Mouse (Mus musculus) lung, postnatal 0 days (tissue): ENCODE data around the gene Ly6g6e. TPM values are rescaled to one million over a fixed set of nuclear protein-coding genes. Genes with fewer than 3 reads are reported as not detected.

Source experiments
- ATAC-seq: fragments of 200-750 bp; cut with Nextera tagmentation; 2 replicates; pipeline ENCODE4 v1.8.0; 2017; ENCODE audit warnings: moderate library complexity
- DNase-seq: peaks from one replicate; pipeline ENCODE4 v3.0.0-alpha.2; 2016; ENCODE audit warnings: low spot score
- H3K27ac ChIP-seq: fragments of 300-500 bp; sonication (generic); 2 replicates; pipeline ENCODE4 v1.5.1; 2014; ENCODE audit warnings: antibody characterized with exemption, mild to moderate bottlenecking, low read length, mixed read lengths
- H3K27me3 ChIP-seq: fragments of 300-500 bp; sonication (generic); replicated peaks from 2 replicates; pipeline ENCODE4 v1.6.1; 2014; ENCODE audit warnings: low read length, mixed read lengths; ENCODE audit not compliant: insufficient read depth
- H3K36me3 ChIP-seq: fragments of 300-500 bp; sonication (generic); 2 replicates; pipeline ENCODE4 v1.6.1; 2014; ENCODE audit warnings: low read length, mixed read lengths; ENCODE audit not compliant: insufficient read depth
- H3K4me1 ChIP-seq: fragments of 300-500 bp; sonication (generic); 2 replicates; pipeline ENCODE4 v1.6.1; 2014; ENCODE audit warnings: antibody characterized with exemption, low read depth, low read length, mixed read lengths; ENCODE audit not compliant: insufficient read depth
- H3K4me2 ChIP-seq: fragments of 300-500 bp; sonication (generic); replicated peaks from 2 replicates; pipeline ENCODE4 v1.6.1; 2014; ENCODE audit warnings: low read depth, mild to moderate bottlenecking, low read length, moderate library complexity, mixed read lengths
- H3K4me3 ChIP-seq: fragments of 300-500 bp; sonication (generic); 2 replicates; pipeline ENCODE4 v1.5.1; 2014; ENCODE audit warnings: low read depth, low read length
- H3K9ac ChIP-seq: fragments of 300-500 bp; sonication (generic); replicated peaks from 2 replicates; pipeline ENCODE4 v1.6.1; 2014; ENCODE audit warnings: low read depth, mild to moderate bottlenecking
- H3K9me3 ChIP-seq: fragments of 300-500 bp; sonication (generic); 2 replicates; pipeline ENCODE4 v1.6.1; 2016; ENCODE audit warnings: low read length, mixed read lengths
- CTCF ChIP-seq: IDR thresholded peaks from 2 replicates; pipeline ENCODE4 v1.5.1; 2016; ENCODE audit warnings: antibody characterized with exemption, mild to moderate bottlenecking
- EP300 ChIP-seq: IDR thresholded peaks from 2 replicates; pipeline ENCODE4 v1.6.1; 2016; ENCODE audit warnings: antibody characterized with exemption, mild to moderate bottlenecking, control low read depth
- WGBS: fragments of 180-500 bp; shearing (Covaris S2); extraction: QIAGEN DNeasy Blood & Tissue Kit; methylation state at CpG from one replicate; pipeline ENCODE4 v1.1.7; 2014; 5-methylcytosine and 5-hydroxymethylcytosine counted together
- polyA plus RNA-seq: library from polyadenylated mRNA; unstranded; fragments of >200 nt; fragmentation: Nextera tagmentation; extraction: Ambion mirVana; gene quantifications from 2 replicates; pipeline ENCODE4 v1.2.1, GENCODE M21; 2015

Gene Ly6g6e
- 2.8 and 3.1 TPM in 2 replicates for polyA plus RNA-seq

- TF ChIP-seq CTCF (no peak), EP300 (no peak)
- Histone ChIP-seq H3K27me3 (no peaks in the 10 kb centered on the region), H3K4me2 (peak within 1 kb of the TSS; percentile 56), H3K27ac (peak within 1 kb of the TSS; percentile 76), H3K9ac (peak within 1 kb of the TSS; percentile 36), H3K4me3 (peak within 1 kb of the TSS; percentile 38), H3K4me1 (no peaks in the 10 kb centered on the region), H3K36me3 (no peaks in the 10 kb centered on the region), H3K9me3 (no peaks in the 10 kb centered on the region)
- no peak for ATAC-seq
- no peak for DNase-seq
- 35% methylated on average over 10 of the region's 10 CpGs for WGBS
Observed at GRCm38 (mm10) chr17:35076507-35077176, at the start of gene Ly6g6e. Ly6g6e (plus strand) TSS chr17:35076902.

GRCm38 (mm10) chr17:35027277-35028068, 49.2 kb upstream of the Ly6g6e start, which contains the start of gene Sapcd1:
Sapcd1 (minus strand) TSS chr17:35028016.
- 54% methylated on average over 12 of the region's 13 CpGs for WGBS
- Histone ChIP-seq H3K27me3 (no peaks in the 10 kb centered on the region), H3K4me1 (peaks cover 3% of the 10 kb centered on the region; the same call in 1 of the 2 replicates), H3K9me3 (no peaks in the 10 kb centered on the region), H3K27ac (no peak within 1 kb of the TSS), H3K4me2 (no peak within 1 kb of the TSS), H3K4me3 (no peak within 1 kb of the TSS), H3K36me3 (no peaks in the 10 kb centered on the region), H3K9ac (no peak within 1 kb of the TSS)
- TF ChIP-seq CTCF (no peak), EP300 (no peak)
- no peak for ATAC-seq
- DNase-seq = no peak

GRCm38 (mm10) chr17:35028315-35028714, 48.4 kb upstream of the Ly6g6e start:
- ATAC-seq (no peak), DNase-seq (no peak)
- peaks cover 3% of the 10 kb centered on the region; the same call in 1 of the 2 replicates for H3K4me1 ChIP-seq
- no peaks in the 10 kb centered on the region for H3K9me3 ChIP-seq
- TF ChIP-seq CTCF (no peak), EP300 (no peak)
- H3K27me3 ChIP-seq = no peaks in the 10 kb centered on the region
- no peak overlapping the region for H3K4me2 ChIP-seq
- no peak overlapping the region for H3K9ac ChIP-seq
- H3K4me3 ChIP-seq = no peak overlapping the region
- 52% methylated on average over 2 of the region's 2 CpGs for WGBS
- no peak overlapping the region for H3K27ac ChIP-seq
- no peaks in the 10 kb centered on the region for H3K36me3 ChIP-seq

GRCm38 (mm10) chr17:35029691-35030532, 46.8 kb upstream of the Ly6g6e start:
- Histone ChIP-seq H3K9ac (no peak overlapping the region), H3K4me3 (no peak overlapping the region), H3K4me2 (no peak overlapping the region), H3K27me3 (no peaks in the 10 kb centered on the region), H3K4me1 (no peaks in the 10 kb centered on the region), H3K9me3 (no peaks in the 10 kb centered on the region), H3K27ac (no peak overlapping the region), H3K36me3 (no peaks in the 10 kb centered on the region)
- 33% methylated on average over 19 of the region's 19 CpGs for WGBS
- ATAC-seq = no peak; the same call in 1 of the 2 replicates
- TF ChIP-seq EP300 (no peak), CTCF (peak; percentile 74)
- DNase-seq = peak; percentile 36

- no peaks in the 10 kb centered on the region for H3K4me1 ChIP-seq
- ATAC-seq (no peak), DNase-seq (no peak)
- no peak overlapping the region for H3K9ac ChIP-seq
- WGBS = 86% methylated on average over 11 of the region's 11 CpGs
- H3K36me3 ChIP-seq = no peaks in the 10 kb centered on the region
- H3K27me3 ChIP-seq = no peaks in the 10 kb centered on the region
- no peak overlapping the region for H3K27ac ChIP-seq
- no peaks in the 10 kb centered on the region for H3K9me3 ChIP-seq
- no peak overlapping the region for H3K4me3 ChIP-seq
- H3K4me2 ChIP-seq = no peak overlapping the region
- no peak for TF ChIP-seq CTCF
- no peak for TF ChIP-seq EP300
Observed at GRCm38 (mm10) chr17:35031272-35031671, 45.4 kb upstream of the Ly6g6e start.

- no peak for TF ChIP-seq CTCF
- no peak for TF ChIP-seq EP300
- ATAC-seq = no peak
Observed at GRCm38 (mm10) chr17:35031880-35032279, 44.8 kb upstream of the Ly6g6e start.

More at GRCm38 (mm10) chr17:35031880-35032279, 44.8 kb upstream of the Ly6g6e start:
- Histone ChIP-seq H3K9me3 (no peaks in the 10 kb centered on the region), H3K4me3 (no peak overlapping the region), H3K36me3 (no peaks in the 10 kb centered on the region), H3K4me2 (no peak overlapping the region), H3K27me3 (no peaks in the 10 kb centered on the region), H3K4me1 (no peaks in the 10 kb centered on the region), H3K9ac (no peak overlapping the region), H3K27ac (no peak overlapping the region)
- no peak for DNase-seq
- 81% methylated on average over 7 of the region's 7 CpGs for WGBS
